Mouse (Mus musculus) MEL (cell line): Measurements from ENCODE around the gene Trarg1.

Source experiments
- CTCF ChIP-seq, 3 experiments: IDR thresholded peaks in 2 of 3; conservative IDR thresholded peaks in 1 of 3; 2 replicates each; pipeline ENCODE4 v1.5.1; 2011 to 2012; ENCODE audit warnings: low read length in 3 of 3, low read depth in 2 of 3, mild to moderate bottlenecking in 2 of 3, improper control_type of control experiment in 1 of 3, inconsistent platforms in 1 of 3, mixed read lengths in 1 of 3, moderate library complexity in 1 of 3; ENCODE audit not compliant: control insufficient read depth in 1 of 3, insufficient read depth in 1 of 3, poor library complexity in 1 of 3, severe bottlenecking in 1 of 3
- EP300 ChIP-seq, 2 experiments: IDR thresholded peaks; 2 replicates each; pipeline ENCODE4 v1.6.1; 2011; ENCODE audit warnings: improper control_type of control experiment in 2 of 2, low read length in 2 of 2, low read depth in 1 of 2, mild to moderate bottlenecking in 1 of 2
- GATA1 ChIP-seq: IDR thresholded peaks from 2 replicates; pipeline ENCODE4 v1.6.1; 2011; ENCODE audit warnings: low read depth, low read length, improper control_type of control experiment
- HCFC1 ChIP-seq: IDR thresholded peaks from 2 replicates; pipeline ENCODE4 v1.6.1; 2012; ENCODE audit warnings: low read depth, mild to moderate bottlenecking, inconsistent platforms, low read length, improper control_type of control experiment, moderate library complexity
- NELFE ChIP-seq: IDR thresholded peaks from 2 replicates; pipeline ENCODE4 v1.6.1; 2011; ENCODE audit warnings: low read depth, low read length, improper control_type of control experiment
- TAL1 ChIP-seq: IDR thresholded peaks from 2 replicates; pipeline ENCODE4 v1.6.1; 2012; ENCODE audit warnings: mild to moderate bottlenecking, inconsistent platforms, low read length, moderate library complexity, mixed read lengths

DNA sequence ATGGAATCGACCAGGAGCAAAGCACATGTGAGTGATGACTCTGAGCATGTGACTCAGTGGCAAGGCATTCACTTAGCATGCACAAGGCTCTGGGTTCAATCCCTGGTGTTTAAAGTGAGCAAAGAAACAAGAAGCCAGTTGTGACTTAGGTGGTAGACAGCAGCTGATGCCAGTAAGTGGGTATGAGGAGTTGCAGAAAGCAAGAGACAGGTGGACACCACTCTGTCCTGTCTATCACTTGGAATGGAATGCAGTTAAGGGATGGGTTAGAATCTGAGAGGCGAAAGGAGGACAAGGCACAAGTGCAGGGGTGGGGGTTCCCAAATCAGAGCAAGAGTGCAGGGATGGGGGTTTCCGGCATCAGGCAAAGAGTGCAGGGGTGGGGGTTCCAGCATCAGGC, 12.5 kb downstream of the Trarg1 start:
- TF ChIP-seq TAL1 (no peak), CTCF (IDR thresholded peaks at IDR 0.05 in 2 of 3, conservative IDR thresholded peaks at IDR 0.05 in 1 of 3; ENCODE audit: control insufficient read depth in 1 of 3, insufficient read depth in 1 of 3, low read depth in 2 of 3, low read length in 3 of 3, poor library complexity in 1 of 3, severe bottlenecking in 1 of 3) (no peak), GATA1 (no peak), NELFE (no peak), HCFC1 (no peak), EP300 (IDR thresholded peaks at IDR 0.05; ENCODE audit: low read depth in 1 of 2, low read length in 2 of 2) (no peak)
